Mouse (Mus musculus): ENCODE results near the gene Pan3. TPM values are rescaled to one million over a fixed set of nuclear protein-coding genes. Genes with fewer than 3 reads are reported as not detected.

The Pan3 gene
- polyA plus RNA-seq, 1 experiment from 2014 or later, result 29.9 TPM

- H3K4me3 ChIP-seq (ENCODE audit: low read depth, low read length), result no peak overlapping the region
- peaks cover 51% of the 10 kb centered on the region for H3K4me1 ChIP-seq (ENCODE audit: insufficient read depth)
- no peak overlapping the region for H3K9ac ChIP-seq (replicated peaks)
- H3K4me2 ChIP-seq (ENCODE audit: low read depth, low read length), result peak overlapping the region; percentile 22
- no peaks in the 10 kb centered on the region for H3K9me3 ChIP-seq (ENCODE audit: low read length)
- 49% methylated on average over 2 of the region's 2 CpGs for WGBS (ENCODE audit: insufficient replicate concordance)
- H3K36me3 ChIP-seq (replicated peaks; ENCODE audit: insufficient read depth, low read length), result peaks cover 9% of the 10 kb centered on the region; the same call in 1 of the 2 replicates
- ATAC-seq, result 0 out of 2 replicates have a peak, but pooled peaks have one; percentile 10
- peak overlapping the region; percentile 49; the same call in 1 of the 2 replicates for H3K27ac ChIP-seq (ENCODE audit: low read depth)
- no peaks in the 10 kb centered on the region for H3K27me3 ChIP-seq (ENCODE audit: insufficient read depth, low read length)
- no peak for TF ChIP-seq EP300 (IDR thresholded peaks at IDR 0.05; ENCODE audit: low read depth)
- no peak for TF ChIP-seq CTCF (IDR thresholded peaks at IDR 0.05; ENCODE audit: low read depth)
- DNase-seq, result no peak
Measured at GRCm38 (mm10) chr5:147435751-147436150, 5.8 kb downstream of the Pan3 start.

GRCm38 (mm10) chr5:147436491-147436890 is 6.5 kb downstream of the Pan3 start:
- DNase-seq, result no peak
- Histone ChIP-seq H3K9ac (replicated peaks) (no peak overlapping the region), H3K36me3 (replicated peaks; ENCODE audit: insufficient read depth, low read length) (peaks cover 9% of the 10 kb centered on the region; the same call in 1 of the 2 replicates), H3K4me3 (ENCODE audit: low read depth, low read length) (no peak overlapping the region), H3K27me3 (ENCODE audit: insufficient read depth, low read length) (no peaks in the 10 kb centered on the region), H3K27ac (ENCODE audit: low read depth) (no peak overlapping the region), H3K4me2 (ENCODE audit: low read depth, low read length) (no peak overlapping the region), H3K4me1 (ENCODE audit: insufficient read depth) (peaks cover 55% of the 10 kb centered on the region), H3K9me3 (ENCODE audit: low read length) (no peaks in the 10 kb centered on the region)
- TF ChIP-seq CTCF (IDR thresholded peaks at IDR 0.05; ENCODE audit: low read depth) (no peak), EP300 (IDR thresholded peaks at IDR 0.05; ENCODE audit: low read depth) (no peak)
- ATAC-seq, result no peak
- 71% methylated on average over 5 of the region's 5 CpGs for WGBS (ENCODE audit: insufficient replicate concordance)

GRCm38 (mm10) chr5:147440996-147441507 is 11.1 kb downstream of the Pan3 start:
- Histone ChIP-seq H3K36me3 (replicated peaks; ENCODE audit: insufficient read depth, low read length) (peaks cover 2% of the 10 kb centered on the region; the same call in 1 of the 2 replicates), H3K9me3 (ENCODE audit: low read length) (no peaks in the 10 kb centered on the region), H3K4me1 (ENCODE audit: insufficient read depth) (peaks cover 39% of the 10 kb centered on the region), H3K27me3 (ENCODE audit: insufficient read depth, low read length) (no peaks in the 10 kb centered on the region), H3K4me3 (ENCODE audit: low read depth, low read length) (no peak overlapping the region), H3K27ac (ENCODE audit: low read depth) (peak overlapping the region; percentile 40; the same call in 1 of the 2 replicates), H3K4me2 (ENCODE audit: low read depth, low read length) (peak overlapping the region; percentile 31), H3K9ac (replicated peaks) (no peak overlapping the region)
- no peak for ATAC-seq
- 62% methylated on average over 3 of the region's 3 CpGs for WGBS (ENCODE audit: insufficient replicate concordance)
- DNase-seq, result no peak
- TF ChIP-seq EP300 (IDR thresholded peaks at IDR 0.05; ENCODE audit: low read depth) (no peak), CTCF (IDR thresholded peaks at IDR 0.05; ENCODE audit: low read depth) (no peak)

- no peaks in the 10 kb centered on the region for H3K27me3 ChIP-seq (ENCODE audit: insufficient read depth, low read length)
- 0 out of 2 replicates have a peak overlapping the region, but pooled peaks have one; percentile 25 for H3K27ac ChIP-seq (ENCODE audit: low read depth)
- no peak overlapping the region for H3K4me3 ChIP-seq (ENCODE audit: low read depth, low read length)
- peak overlapping the region; percentile 6; the same call in 1 of the 2 replicates for H3K9ac ChIP-seq (replicated peaks)
- H3K4me1 ChIP-seq (ENCODE audit: insufficient read depth), result peaks cover 34% of the 10 kb centered on the region
- H3K36me3 ChIP-seq (replicated peaks; ENCODE audit: insufficient read depth, low read length), result peaks cover 6% of the 10 kb centered on the region; the same call in 1 of the 2 replicates
- ATAC-seq (peak; percentile 71), DNase-seq (no peak)
- H3K9me3 ChIP-seq (ENCODE audit: low read length), result no peaks in the 10 kb centered on the region
- 33% methylated on average over 1 of the region's 1 CpGs for WGBS (ENCODE audit: insufficient replicate concordance)
- no peak overlapping the region for H3K4me2 ChIP-seq (ENCODE audit: low read depth, low read length)
- TF ChIP-seq CTCF (IDR thresholded peaks at IDR 0.05; ENCODE audit: low read depth) (no peak), EP300 (IDR thresholded peaks at IDR 0.05; ENCODE audit: low read depth) (peak; percentile 87)
Measured at GRCm38 (mm10) chr5:147441979-147442378, 12.0 kb downstream of the Pan3 start.

GRCm38 (mm10) chr5:147442741-147443140 is 12.8 kb downstream of the Pan3 start:
- peaks cover 37% of the 10 kb centered on the region for H3K4me1 ChIP-seq (ENCODE audit: insufficient read depth)
- no peaks in the 10 kb centered on the region for H3K27me3 ChIP-seq (ENCODE audit: insufficient read depth, low read length)
- no peak overlapping the region for H3K9ac ChIP-seq (replicated peaks)
- no peak overlapping the region for H3K27ac ChIP-seq (ENCODE audit: low read depth)
- H3K4me2 ChIP-seq (ENCODE audit: low read depth, low read length), result no peak overlapping the region
- DNase-seq, result no peak
- WGBS (ENCODE audit: insufficient replicate concordance), result 69% methylated on average over 4 of the region's 4 CpGs
- no peak for TF ChIP-seq EP300 (IDR thresholded peaks at IDR 0.05; ENCODE audit: low read depth)
- no peak for TF ChIP-seq CTCF (IDR thresholded peaks at IDR 0.05; ENCODE audit: low read depth)
- no peak for ATAC-seq
- no peak overlapping the region for H3K4me3 ChIP-seq (ENCODE audit: low read depth, low read length)
- H3K9me3 ChIP-seq (ENCODE audit: low read length), result no peaks in the 10 kb centered on the region
- peaks cover 6% of the 10 kb centered on the region; the same call in 1 of the 2 replicates for H3K36me3 ChIP-seq (replicated peaks; ENCODE audit: insufficient read depth, low read length)

GRCm38 (mm10) chr5:147444298-147444697 is 14.3 kb downstream of the Pan3 start:
- ATAC-seq, result peak; percentile 51; the same call in 1 of the 2 replicates
- Histone ChIP-seq H3K27me3 (ENCODE audit: insufficient read depth, low read length) (no peaks in the 10 kb centered on the region), H3K9me3 (ENCODE audit: low read length) (no peaks in the 10 kb centered on the region), H3K4me2 (ENCODE audit: low read depth, low read length) (peak overlapping the region; percentile 27), H3K36me3 (replicated peaks; ENCODE audit: insufficient read depth, low read length) (peaks cover 4% of the 10 kb centered on the region; the same call in 1 of the 2 replicates), H3K9ac (replicated peaks) (no peak overlapping the region), H3K27ac (ENCODE audit: low read depth) (no peak overlapping the region), H3K4me3 (ENCODE audit: low read depth, low read length) (no peak overlapping the region), H3K4me1 (ENCODE audit: insufficient read depth) (peaks cover 30% of the 10 kb centered on the region)
- 54% methylated on average over 6 of the region's 6 CpGs for WGBS (ENCODE audit: insufficient replicate concordance)
- DNase-seq, result no peak
- TF ChIP-seq EP300 (IDR thresholded peaks at IDR 0.05; ENCODE audit: low read depth), result no peak
- TF ChIP-seq CTCF (IDR thresholded peaks at IDR 0.05; ENCODE audit: low read depth), result no peak
